Mouse (Mus musculus): ENCODE data around the gene Upk3bl. TPM values are rescaled to one million over a fixed set of nuclear protein-coding genes. Genes with fewer than 3 reads are reported as not detected.

Upk3bl gene
- polyA plus RNA-seq, 1 experiment from 2014 or later: not detected

- Histone ChIP-seq H3K9ac (replicated peaks; ENCODE audit: low read length) (no peak overlapping the region), H3K4me2 (ENCODE audit: low read length) (no peak overlapping the region), H3K27ac (replicated peaks; ENCODE audit: low read depth, low read length) (no peak overlapping the region), H3K36me3 (ENCODE audit: control insufficient read depth, insufficient read depth, low read length) (peaks cover 28% of the 10 kb centered on the region), H3K9me3 (ENCODE audit: control insufficient read depth, low read length) (no peaks in the 10 kb centered on the region), H3K4me1 (ENCODE audit: control insufficient read depth, insufficient read depth, low read length) (no peaks in the 10 kb centered on the region), H3K27me3 (ENCODE audit: control insufficient read depth, insufficient read depth, low read length) (no peaks in the 10 kb centered on the region), H3K4me3 (replicated peaks; ENCODE audit: low read depth, low read length) (no peak overlapping the region)
- ATAC-seq (ENCODE audit: low FRiP score, low TSS enrichment) (no peak), DNase-seq (no peak)
- 46% methylated on average over 1 of the region's 1 CpGs for WGBS
These were observed 34.4 kb upstream of the Upk3bl start for GRCm38 (mm10) chr5:136019907-136020306.

DNA sequence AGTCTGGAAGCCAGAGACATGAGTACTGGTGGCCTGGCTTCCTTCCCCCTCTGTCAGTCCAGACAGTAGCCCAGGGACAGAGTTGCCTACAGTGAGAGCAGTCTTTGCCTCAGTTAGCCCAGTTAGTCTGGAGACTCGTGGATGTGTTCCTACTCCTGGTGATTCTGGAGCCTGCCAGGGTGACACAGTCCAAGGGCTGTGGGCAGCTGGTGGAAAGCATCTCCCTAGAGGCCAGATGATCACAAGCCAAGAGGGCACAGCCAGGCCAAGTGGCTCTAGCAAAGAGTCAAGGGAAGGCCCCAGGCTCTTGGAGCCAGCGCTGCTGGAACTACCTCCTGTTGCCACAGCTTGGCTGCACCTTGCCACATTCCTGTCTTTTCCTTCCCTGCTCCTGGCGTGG is 28.6 kb upstream of the Upk3bl start:
- H3K27me3 ChIP-seq (ENCODE audit: control insufficient read depth, insufficient read depth, low read length): no peaks in the 10 kb centered on the region
- H3K27ac ChIP-seq (replicated peaks; ENCODE audit: low read depth, low read length): no peak overlapping the region
- ATAC-seq (ENCODE audit: low FRiP score, low TSS enrichment) (no peak), DNase-seq (no peak)
- WGBS: 88% methylated on average over 3 of the region's 3 CpGs
- H3K9ac ChIP-seq (replicated peaks; ENCODE audit: low read length): no peak overlapping the region
- H3K36me3 ChIP-seq (ENCODE audit: control insufficient read depth, insufficient read depth, low read length): peaks cover 62% of the 10 kb centered on the region
- no peak overlapping the region for H3K4me2 ChIP-seq (ENCODE audit: low read length)
- no peak overlapping the region for H3K4me3 ChIP-seq (replicated peaks; ENCODE audit: low read depth, low read length)
- H3K9me3 ChIP-seq (ENCODE audit: control insufficient read depth, low read length): no peaks in the 10 kb centered on the region
- no peaks in the 10 kb centered on the region for H3K4me1 ChIP-seq (ENCODE audit: control insufficient read depth, insufficient read depth, low read length)

DNA sequence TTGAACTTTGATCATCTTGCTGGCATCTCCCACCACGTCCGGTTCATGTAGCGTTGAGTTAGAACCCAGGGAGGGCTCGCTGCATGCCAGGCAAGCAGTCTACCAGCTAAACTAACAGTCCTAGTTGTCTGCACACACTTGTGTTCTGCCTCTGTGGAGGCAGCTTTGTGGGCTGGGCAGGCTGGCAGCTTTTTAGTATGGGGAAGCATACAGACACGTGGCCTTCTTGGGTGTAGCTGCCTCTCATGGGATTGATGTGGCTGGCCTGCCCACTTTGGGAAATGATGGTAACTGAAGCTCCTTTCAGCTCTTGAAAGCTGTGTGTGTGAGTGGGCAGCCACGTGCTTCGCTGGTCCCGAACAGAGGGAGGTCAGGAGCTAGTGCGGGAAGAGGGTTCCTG is 27.4 kb upstream of the Upk3bl start:
- Histone ChIP-seq H3K4me3 (replicated peaks; ENCODE audit: low read depth, low read length) (no peak overlapping the region), H3K4me2 (ENCODE audit: low read length) (no peak overlapping the region), H3K9ac (replicated peaks; ENCODE audit: low read length) (no peak overlapping the region), H3K27ac (replicated peaks; ENCODE audit: low read depth, low read length) (no peak overlapping the region), H3K4me1 (ENCODE audit: control insufficient read depth, insufficient read depth, low read length) (no peaks in the 10 kb centered on the region), H3K36me3 (ENCODE audit: control insufficient read depth, insufficient read depth, low read length) (peaks cover 67% of the 10 kb centered on the region), H3K9me3 (ENCODE audit: control insufficient read depth, low read length) (no peaks in the 10 kb centered on the region), H3K27me3 (ENCODE audit: control insufficient read depth, insufficient read depth, low read length) (no peaks in the 10 kb centered on the region)
- ATAC-seq (ENCODE audit: low FRiP score, low TSS enrichment) (no peak), DNase-seq (no peak)
- WGBS: 72% methylated on average over 9 of the region's 9 CpGs

GRCm38 (mm10) chr5:136027612-136028311 is 26.5 kb upstream of the Upk3bl start:
- no peaks in the 10 kb centered on the region for H3K4me1 ChIP-seq (ENCODE audit: control insufficient read depth, insufficient read depth, low read length)
- WGBS: 81% methylated on average over 11 of the region's 11 CpGs
- H3K4me2 ChIP-seq (ENCODE audit: low read length): no peak overlapping the region
- no peak overlapping the region for H3K27ac ChIP-seq (replicated peaks; ENCODE audit: low read depth, low read length)
- DNase-seq (no peak), ATAC-seq (ENCODE audit: low FRiP score, low TSS enrichment) (no peak)
- no peaks in the 10 kb centered on the region for H3K27me3 ChIP-seq (ENCODE audit: control insufficient read depth, insufficient read depth, low read length)
- H3K4me3 ChIP-seq (replicated peaks; ENCODE audit: low read depth, low read length): no peak overlapping the region
- no peaks in the 10 kb centered on the region for H3K9me3 ChIP-seq (ENCODE audit: control insufficient read depth, low read length)
- peaks cover 71% of the 10 kb centered on the region for H3K36me3 ChIP-seq (ENCODE audit: control insufficient read depth, insufficient read depth, low read length)
- H3K9ac ChIP-seq (replicated peaks; ENCODE audit: low read length): no peak overlapping the region

- Histone ChIP-seq H3K4me2 (ENCODE audit: low read length) (no peak overlapping the region), H3K36me3 (ENCODE audit: control insufficient read depth, insufficient read depth, low read length) (peaks cover 28% of the 10 kb centered on the region), H3K9me3 (ENCODE audit: control insufficient read depth, low read length) (no peaks in the 10 kb centered on the region), H3K4me1 (ENCODE audit: control insufficient read depth, insufficient read depth, low read length) (no peaks in the 10 kb centered on the region), H3K9ac (replicated peaks; ENCODE audit: low read length) (no peak overlapping the region), H3K4me3 (replicated peaks; ENCODE audit: low read depth, low read length) (no peak overlapping the region), H3K27ac (replicated peaks; ENCODE audit: low read depth, low read length) (no peak overlapping the region), H3K27me3 (ENCODE audit: control insufficient read depth, insufficient read depth, low read length) (no peaks in the 10 kb centered on the region)
- 85% methylated on average over 4 of the region's 4 CpGs for WGBS
- no peak for DNase-seq
- ATAC-seq (ENCODE audit: low FRiP score, low TSS enrichment): no peak
These were observed 19.4 kb upstream of the Upk3bl start for GRCm38 (mm10) chr5:136034868-136035267.

DNA sequence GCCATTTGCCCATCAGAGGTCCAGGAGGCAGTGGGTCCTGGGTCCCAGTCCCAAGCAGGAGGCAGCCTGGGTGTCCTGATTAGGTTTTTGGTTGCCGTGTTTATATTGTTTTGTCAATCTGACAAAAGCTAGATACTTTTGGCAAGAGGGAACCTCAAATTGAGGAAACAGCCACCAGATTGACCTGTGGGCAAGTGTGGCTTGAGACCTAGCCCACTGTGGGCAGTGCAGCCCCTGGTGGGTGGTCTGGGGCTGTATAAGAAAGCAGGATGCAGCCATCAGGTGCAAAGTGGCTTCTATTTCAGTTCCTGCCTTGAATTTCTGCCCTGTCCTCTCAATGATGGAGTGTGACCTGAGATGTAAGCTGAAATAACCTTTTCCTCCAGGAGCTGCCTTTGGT is 19.0 kb upstream of the Upk3bl start:
- no peak overlapping the region for H3K27ac ChIP-seq (replicated peaks; ENCODE audit: low read depth, low read length)
- no peak overlapping the region for H3K4me3 ChIP-seq (replicated peaks; ENCODE audit: low read depth, low read length)
- H3K9me3 ChIP-seq (ENCODE audit: control insufficient read depth, low read length): no peaks in the 10 kb centered on the region
- no peaks in the 10 kb centered on the region for H3K27me3 ChIP-seq (ENCODE audit: control insufficient read depth, insufficient read depth, low read length)
- DNase-seq (no peak), ATAC-seq (ENCODE audit: low FRiP score, low TSS enrichment) (no peak)
- H3K36me3 ChIP-seq (ENCODE audit: control insufficient read depth, insufficient read depth, low read length): peaks cover 24% of the 10 kb centered on the region
- 92% methylated on average over 1 of the region's 1 CpGs for WGBS
- no peaks in the 10 kb centered on the region for H3K4me1 ChIP-seq (ENCODE audit: control insufficient read depth, insufficient read depth, low read length)
- no peak overlapping the region for H3K4me2 ChIP-seq (ENCODE audit: low read length)
- no peak overlapping the region for H3K9ac ChIP-seq (replicated peaks; ENCODE audit: low read length)

- H3K27ac ChIP-seq (replicated peaks; ENCODE audit: low read depth, low read length): no peak overlapping the region
- ATAC-seq (ENCODE audit: low FRiP score, low TSS enrichment) (no peak), DNase-seq (no peak)
- 100% methylated on average over 1 of the region's 1 CpGs for WGBS
- H3K9me3 ChIP-seq (ENCODE audit: control insufficient read depth, low read length): no peaks in the 10 kb centered on the region
- peaks cover 10% of the 10 kb centered on the region for H3K36me3 ChIP-seq (ENCODE audit: control insufficient read depth, insufficient read depth, low read length)
- no peak overlapping the region for H3K9ac ChIP-seq (replicated peaks; ENCODE audit: low read length)
- no peak overlapping the region for H3K4me3 ChIP-seq (replicated peaks; ENCODE audit: low read depth, low read length)
- no peaks in the 10 kb centered on the region for H3K27me3 ChIP-seq (ENCODE audit: control insufficient read depth, insufficient read depth, low read length)
- H3K4me1 ChIP-seq (ENCODE audit: control insufficient read depth, insufficient read depth, low read length): no peaks in the 10 kb centered on the region
- no peak overlapping the region for H3K4me2 ChIP-seq (ENCODE audit: low read length)
These were observed 17.6 kb upstream of the Upk3bl start for GRCm38 (mm10) chr5:136036667-136037066.

DNA sequence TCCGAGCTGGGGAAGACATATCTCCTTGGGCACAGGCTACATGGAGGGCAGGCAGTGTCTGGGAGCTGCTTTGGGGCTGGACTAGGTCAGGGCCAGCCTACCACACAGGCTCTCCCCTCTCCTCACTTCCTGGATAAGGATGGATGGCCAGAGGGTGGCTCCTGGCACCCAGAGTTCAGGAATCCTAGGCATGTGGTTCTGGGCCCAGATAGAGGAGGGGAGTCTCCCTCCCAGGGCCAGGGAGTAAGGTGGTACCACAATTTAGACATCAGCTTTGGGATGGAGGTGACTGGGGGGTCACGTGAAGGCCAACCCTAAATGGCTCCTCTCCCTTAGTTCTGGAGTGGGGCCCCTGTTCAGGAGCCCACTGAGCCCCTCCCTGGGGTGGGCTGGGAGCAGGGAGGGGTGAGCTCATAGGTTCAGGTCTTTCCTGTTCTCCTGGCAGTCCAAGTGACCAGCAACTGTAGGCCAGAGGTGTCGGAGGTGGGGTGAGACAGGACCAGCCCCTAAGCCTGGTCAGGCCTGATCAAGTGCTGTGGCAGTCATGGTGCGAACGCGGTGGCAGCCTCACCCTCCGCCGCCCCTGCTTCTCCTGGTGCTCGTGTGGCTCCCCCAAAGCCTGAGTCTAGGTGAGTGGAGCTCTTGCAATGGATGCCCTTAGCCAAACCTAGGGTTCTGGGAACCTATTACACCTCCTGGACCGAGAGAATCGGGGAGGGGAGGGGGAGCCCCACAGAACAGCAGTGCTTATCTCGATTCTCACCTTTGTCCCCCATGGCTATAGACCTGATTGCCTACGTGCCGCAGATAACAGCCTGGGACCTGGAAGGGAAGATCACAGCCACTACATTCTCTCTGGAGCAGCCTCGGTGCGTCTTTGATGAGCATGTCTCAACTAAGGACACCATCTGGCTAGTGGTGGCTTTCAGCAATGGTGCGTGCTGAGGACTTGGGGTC is 15.8 kb upstream of the Upk3bl start, which contains the start of gene Upk3b:
TSS of gene Upk3b (plus strand) at position 239 of the 957 bp plus-strand sequence.
- no peak within 1 kb of the TSS for H3K9ac ChIP-seq (replicated peaks; ENCODE audit: low read length)
- H3K9me3 ChIP-seq (ENCODE audit: control insufficient read depth, low read length): no peaks in the 10 kb centered on the region
- no peak within 1 kb of the TSS for H3K27ac ChIP-seq (replicated peaks; ENCODE audit: low read depth, low read length)
- no peak for ATAC-seq (ENCODE audit: low FRiP score, low TSS enrichment)
- H3K27me3 ChIP-seq (ENCODE audit: control insufficient read depth, insufficient read depth, low read length): no peaks in the 10 kb centered on the region
- H3K4me1 ChIP-seq (ENCODE audit: control insufficient read depth, insufficient read depth, low read length): no peaks in the 10 kb centered on the region
- H3K36me3 ChIP-seq (ENCODE audit: control insufficient read depth, insufficient read depth, low read length): no peaks in the 10 kb centered on the region
- no peak for DNase-seq
- H3K4me2 ChIP-seq (ENCODE audit: low read length): no peak within 1 kb of the TSS
- H3K4me3 ChIP-seq (replicated peaks; ENCODE audit: low read depth, low read length): no peak within 1 kb of the TSS
- WGBS: 85% methylated on average over 17 of the region's 17 CpGs

Data from midbrain, embryonic 14.5 days (tissue).